Mouse (Mus musculus): ENCODE results near the gene Ap3b1. TPM values are rescaled to one million over a fixed set of nuclear protein-coding genes. Genes with fewer than 3 reads are reported as not detected.

Gene Ap3b1
- polyA plus RNA-seq, 1 experiment from 2014 or later = 34.4 TPM

GRCm38 (mm10) chr13:94560011-94560410 lies 201.3 kb downstream of the Ap3b1 start:
- no peak for ATAC-seq (ENCODE audit: insufficient number of reproducible peaks, insufficient read depth, low FRiP score, low read depth)
- no peak overlapping the region for H3K27ac ChIP-seq (replicated peaks in 1 of 2; ENCODE audit: control insufficient read depth in 1 of 2, insufficient read depth in 1 of 2, low read depth in 2 of 2, low read length in 2 of 2)
- H3K27me3 ChIP-seq (ENCODE audit: control insufficient read depth, insufficient read depth, low read length) = no peaks in the 10 kb centered on the region
- no peak overlapping the region for H3K4me2 ChIP-seq (ENCODE audit: low read length)
- no peaks in the 10 kb centered on the region for H3K9me3 ChIP-seq (ENCODE audit: control insufficient read depth, low read length)
- WGBS = 2% methylated on average over 3 of the region's 3 CpGs
- no peak overlapping the region for H3K9ac ChIP-seq (ENCODE audit: low read length)
- H3K4me3 ChIP-seq (ENCODE audit: control insufficient read depth in 1 of 2, insufficient read depth in 1 of 2, low read depth in 1 of 2, low read length in 2 of 2) = no peak overlapping the region
- no peaks in the 10 kb centered on the region for H3K4me1 ChIP-seq (ENCODE audit: control insufficient read depth in 2 of 2, insufficient read depth in 2 of 2, low read length in 2 of 2)
- peaks cover 3% of the 10 kb centered on the region; the same call in 1 of the 2 replicates for H3K36me3 ChIP-seq (ENCODE audit: control insufficient read depth, insufficient read depth, low read length)

GRCm38 (mm10) chr13:94560878-94561277 lies 202.1 kb downstream of the Ap3b1 start:
- Histone ChIP-seq H3K4me3 (ENCODE audit: control insufficient read depth in 1 of 2, insufficient read depth in 1 of 2, low read depth in 1 of 2, low read length in 2 of 2) (no peak overlapping the region), H3K9me3 (ENCODE audit: control insufficient read depth, low read length) (no peaks in the 10 kb centered on the region), H3K27ac (replicated peaks in 1 of 2; ENCODE audit: control insufficient read depth in 1 of 2, insufficient read depth in 1 of 2, low read depth in 2 of 2, low read length in 2 of 2) (no peak overlapping the region), H3K36me3 (ENCODE audit: control insufficient read depth, insufficient read depth, low read length) (peaks cover 6% of the 10 kb centered on the region; the same call in 1 of the 2 replicates), H3K4me2 (ENCODE audit: low read length) (no peak overlapping the region), H3K27me3 (ENCODE audit: control insufficient read depth, insufficient read depth, low read length) (no peaks in the 10 kb centered on the region), H3K4me1 (ENCODE audit: control insufficient read depth in 2 of 2, insufficient read depth in 2 of 2, low read length in 2 of 2) (0 out of 4 replicates have a peak, but pooled peaks cover 0 to 3% of the 10 kb centered on the region in 2 experiments), H3K9ac (ENCODE audit: low read length) (no peak overlapping the region)
- 85% methylated on average over 11 of the region's 11 CpGs for WGBS
- ATAC-seq (ENCODE audit: insufficient number of reproducible peaks, insufficient read depth, low FRiP score, low read depth) = no peak

GRCm38 (mm10) chr13:94562652-94563339 lies 204.0 kb downstream of the Ap3b1 start:
- Histone ChIP-seq H3K4me1 (ENCODE audit: control insufficient read depth in 2 of 2, insufficient read depth in 2 of 2, low read length in 2 of 2) (0 out of 4 replicates have a peak, but pooled peaks cover 0 to 3% of the 10 kb centered on the region in 2 experiments), H3K4me2 (ENCODE audit: low read length) (no peak overlapping the region), H3K9ac (ENCODE audit: low read length) (no peak overlapping the region), H3K9me3 (ENCODE audit: control insufficient read depth, low read length) (no peaks in the 10 kb centered on the region), H3K27ac (replicated peaks in 1 of 2; ENCODE audit: control insufficient read depth in 1 of 2, insufficient read depth in 1 of 2, low read depth in 2 of 2, low read length in 2 of 2) (no peak overlapping the region), H3K4me3 (ENCODE audit: control insufficient read depth in 1 of 2, insufficient read depth in 1 of 2, low read depth in 1 of 2, low read length in 2 of 2) (no peak overlapping the region), H3K27me3 (ENCODE audit: control insufficient read depth, insufficient read depth, low read length) (no peaks in the 10 kb centered on the region), H3K36me3 (ENCODE audit: control insufficient read depth, insufficient read depth, low read length) (peaks cover 6% of the 10 kb centered on the region; the same call in 1 of the 2 replicates)
- 55% methylated on average over 9 of the region's 9 CpGs for whole genome bisulfite sequencing
- no peak for ATAC-seq (ENCODE audit: insufficient number of reproducible peaks, insufficient read depth, low FRiP score, low read depth)

GRCm38 (mm10) chr13:94563836-94564235 lies 205.1 kb downstream of the Ap3b1 start:
- 83% methylated on average over 8 of the region's 8 CpGs for WGBS
- Histone ChIP-seq H3K9ac (ENCODE audit: low read length) (no peak overlapping the region), H3K4me2 (ENCODE audit: low read length) (no peak overlapping the region), H3K36me3 (ENCODE audit: control insufficient read depth, insufficient read depth, low read length) (0 out of 2 replicates have a peak, but pooled peaks cover 3% of the 10 kb centered on the region), H3K27me3 (ENCODE audit: control insufficient read depth, insufficient read depth, low read length) (no peaks in the 10 kb centered on the region), H3K4me1 (ENCODE audit: control insufficient read depth in 2 of 2, insufficient read depth in 2 of 2, low read length in 2 of 2) (0 out of 4 replicates have a peak, but pooled peaks cover 0 to 3% of the 10 kb centered on the region in 2 experiments), H3K4me3 (ENCODE audit: control insufficient read depth in 1 of 2, insufficient read depth in 1 of 2, low read depth in 1 of 2, low read length in 2 of 2) (no peak overlapping the region), H3K9me3 (ENCODE audit: control insufficient read depth, low read length) (no peaks in the 10 kb centered on the region), H3K27ac (replicated peaks in 1 of 2; ENCODE audit: control insufficient read depth in 1 of 2, insufficient read depth in 1 of 2, low read depth in 2 of 2, low read length in 2 of 2) (no peak overlapping the region)
- ATAC-seq (ENCODE audit: insufficient number of reproducible peaks, insufficient read depth, low FRiP score, low read depth) = no peak

GRCm38 (mm10) chr13:94564351-94564994 lies 205.7 kb downstream of the Ap3b1 start:
- Histone ChIP-seq H3K27ac (replicated peaks in 1 of 2; ENCODE audit: control insufficient read depth in 1 of 2, insufficient read depth in 1 of 2, low read depth in 2 of 2, low read length in 2 of 2) (no peak overlapping the region), H3K4me1 (ENCODE audit: control insufficient read depth in 2 of 2, insufficient read depth in 2 of 2, low read length in 2 of 2) (0 out of 4 replicates have a peak, but pooled peaks cover 0 to 3% of the 10 kb centered on the region in 2 experiments), H3K36me3 (ENCODE audit: control insufficient read depth, insufficient read depth, low read length) (0 out of 2 replicates have a peak, but pooled peaks cover 3% of the 10 kb centered on the region), H3K4me2 (ENCODE audit: low read length) (no peak overlapping the region), H3K9me3 (ENCODE audit: control insufficient read depth, low read length) (no peaks in the 10 kb centered on the region), H3K27me3 (ENCODE audit: control insufficient read depth, insufficient read depth, low read length) (no peaks in the 10 kb centered on the region), H3K4me3 (ENCODE audit: control insufficient read depth in 1 of 2, insufficient read depth in 1 of 2, low read depth in 1 of 2, low read length in 2 of 2) (no peak overlapping the region), H3K9ac (ENCODE audit: low read length) (no peak overlapping the region)
- no peak for ATAC-seq (ENCODE audit: insufficient number of reproducible peaks, insufficient read depth, low FRiP score, low read depth)
- WGBS = 77% methylated on average over 13 of the region's 13 CpGs

- no peak for ATAC-seq (ENCODE audit: insufficient number of reproducible peaks, insufficient read depth, low FRiP score, low read depth)
- H3K4me2 ChIP-seq (ENCODE audit: low read length) = no peak overlapping the region
- WGBS = 92% methylated on average over 14 of the region's 14 CpGs
Observed at GRCm38 (mm10) chr13:94565176-94565575, 206.4 kb downstream of the Ap3b1 start.

GRCm38 (mm10) chr13:94565616-94566015 lies 206.9 kb downstream of the Ap3b1 start:
- no peaks in the 10 kb centered on the region for H3K27me3 ChIP-seq (ENCODE audit: control insufficient read depth, insufficient read depth, low read length)
- no peaks in the 10 kb centered on the region for H3K9me3 ChIP-seq (ENCODE audit: control insufficient read depth, low read length)
- H3K4me3 ChIP-seq (ENCODE audit: control insufficient read depth in 1 of 2, insufficient read depth in 1 of 2, low read depth in 1 of 2, low read length in 2 of 2) = no peak overlapping the region
- WGBS = 64% methylated on average over 9 of the region's 9 CpGs
- H3K4me2 ChIP-seq (ENCODE audit: low read length) = no peak overlapping the region
- H3K27ac ChIP-seq (replicated peaks in 1 of 2; ENCODE audit: control insufficient read depth in 1 of 2, insufficient read depth in 1 of 2, low read depth in 2 of 2, low read length in 2 of 2) = no peak overlapping the region
- H3K36me3 ChIP-seq (ENCODE audit: control insufficient read depth, insufficient read depth, low read length) = 0 out of 2 replicates have a peak, but pooled peaks cover 3% of the 10 kb centered on the region
- H3K9ac ChIP-seq (ENCODE audit: low read length) = no peak overlapping the region
- no peak for ATAC-seq (ENCODE audit: insufficient number of reproducible peaks, insufficient read depth, low FRiP score, low read depth)
- H3K4me1 ChIP-seq (ENCODE audit: control insufficient read depth in 2 of 2, insufficient read depth in 2 of 2, low read length in 2 of 2) = 0 out of 4 replicates have a peak, but pooled peaks cover 0 to 3% of the 10 kb centered on the region in 2 experiments

More at GRCm38 (mm10) chr13:94565176-94565575, 206.4 kb downstream of the Ap3b1 start:
- Histone ChIP-seq H3K36me3 (ENCODE audit: control insufficient read depth, insufficient read depth, low read length) (0 out of 2 replicates have a peak, but pooled peaks cover 3% of the 10 kb centered on the region), H3K9ac (ENCODE audit: low read length) (no peak overlapping the region), H3K27me3 (ENCODE audit: control insufficient read depth, insufficient read depth, low read length) (no peaks in the 10 kb centered on the region), H3K4me1 (ENCODE audit: control insufficient read depth in 2 of 2, insufficient read depth in 2 of 2, low read length in 2 of 2) (0 out of 4 replicates have a peak, but pooled peaks cover 0 to 3% of the 10 kb centered on the region in 2 experiments), H3K4me3 (ENCODE audit: control insufficient read depth in 1 of 2, insufficient read depth in 1 of 2, low read depth in 1 of 2, low read length in 2 of 2) (no peak overlapping the region), H3K9me3 (ENCODE audit: control insufficient read depth, low read length) (no peaks in the 10 kb centered on the region), H3K27ac (replicated peaks in 1 of 2; ENCODE audit: control insufficient read depth in 1 of 2, insufficient read depth in 1 of 2, low read depth in 2 of 2, low read length in 2 of 2) (no peak overlapping the region)

All from heart, embryonic 14.5 days (tissue).